Mouse (Mus musculus): ENCODE data around the gene Gm9376.

The Gm9376 gene

GRCm38 (mm10) chr14:118266660-118267059 is at the start of gene Gm9376:
Gm9376 (plus strand) TSS chr14:118266960.
- no peak for DNase-seq (ENCODE audit: low spot score)

DNA sequence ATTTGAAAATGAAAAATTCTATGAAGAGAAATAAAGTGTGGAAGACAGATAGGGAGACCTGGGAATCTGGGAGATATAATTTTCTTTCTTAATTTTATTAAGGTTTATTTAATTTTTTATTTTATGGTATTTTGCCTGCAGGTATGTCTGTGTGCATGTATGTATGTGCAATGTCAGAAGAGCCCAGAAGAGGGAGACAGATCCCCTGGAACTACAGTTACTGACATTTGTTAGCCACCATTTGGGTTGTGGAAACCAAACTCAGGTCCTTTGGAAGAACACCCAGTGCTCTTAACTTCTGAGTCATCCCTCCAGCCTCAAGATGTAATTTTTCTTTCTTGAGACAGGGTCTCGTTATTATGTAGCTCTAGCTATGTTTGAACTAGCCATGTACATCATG is 45.9 kb upstream of the Gm9376 start:
- DNase-seq (ENCODE audit: low spot score), result no peak

- DNase-seq (ENCODE audit: low spot score), result no peak
Measured at GRCm38 (mm10) chr14:118225061-118225743, 41.6 kb upstream of the Gm9376 start.

DNA sequence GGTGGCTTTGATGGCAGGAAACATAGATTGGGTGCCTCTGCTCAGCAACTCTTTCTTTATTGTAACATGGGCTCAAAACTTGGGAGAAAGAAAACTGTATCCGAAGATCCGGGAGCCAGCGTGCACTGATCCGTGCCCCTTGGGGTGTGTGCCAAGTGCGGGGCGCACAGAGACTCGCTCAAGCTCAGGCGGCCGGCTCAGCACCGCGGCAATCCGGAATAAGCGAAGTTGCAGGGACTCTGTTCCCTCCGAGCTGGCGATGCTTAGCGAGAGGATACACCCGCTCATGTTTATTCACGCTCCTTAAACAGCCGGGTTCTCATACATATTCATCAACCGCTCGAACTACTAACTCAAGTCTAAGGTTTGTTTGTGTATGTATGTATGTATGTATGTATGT is 40.8 kb upstream of the Gm9376 start:
- DNase-seq (ENCODE audit: low spot score), result no peak

DNA sequence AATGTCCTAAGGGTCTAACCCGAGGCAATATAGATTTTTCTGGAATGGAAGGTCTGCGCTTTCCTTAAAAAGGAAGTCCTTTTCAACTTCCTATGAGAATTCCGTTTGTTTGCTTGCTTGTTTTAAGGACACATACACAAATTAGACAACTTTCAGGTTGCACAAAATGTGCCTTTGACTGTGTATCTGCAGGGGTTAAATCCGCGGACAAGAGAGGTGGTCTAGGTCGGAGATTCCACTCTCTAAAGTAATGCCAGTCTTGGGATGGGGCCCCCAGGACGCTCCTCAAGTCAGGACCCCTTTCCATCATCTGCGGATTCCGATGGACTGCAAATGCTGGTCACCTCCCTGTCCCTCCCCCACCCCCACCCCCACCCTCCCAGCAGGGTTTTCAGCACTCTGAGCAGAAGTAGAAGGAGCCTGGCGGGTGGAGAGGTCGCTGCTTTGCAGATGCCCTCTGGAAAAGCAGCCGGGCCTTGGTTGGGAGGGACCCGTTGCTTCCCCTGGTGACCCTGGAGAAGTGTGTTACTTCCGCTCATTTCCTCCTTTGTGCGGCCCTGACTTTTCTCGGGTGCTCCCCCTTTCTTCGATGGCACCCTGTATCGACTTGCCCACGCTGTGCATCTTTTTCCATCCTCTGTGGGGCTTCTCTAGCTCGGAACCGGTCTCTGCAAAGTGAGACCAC is 40.1 kb upstream of the Gm9376 start:
- DNase-seq (ENCODE audit: low spot score), result no peak

GRCm38 (mm10) chr14:118232381-118232970 is 34.3 kb upstream of the Gm9376 start:
- DNase-seq (ENCODE audit: low spot score), result no peak

DNA sequence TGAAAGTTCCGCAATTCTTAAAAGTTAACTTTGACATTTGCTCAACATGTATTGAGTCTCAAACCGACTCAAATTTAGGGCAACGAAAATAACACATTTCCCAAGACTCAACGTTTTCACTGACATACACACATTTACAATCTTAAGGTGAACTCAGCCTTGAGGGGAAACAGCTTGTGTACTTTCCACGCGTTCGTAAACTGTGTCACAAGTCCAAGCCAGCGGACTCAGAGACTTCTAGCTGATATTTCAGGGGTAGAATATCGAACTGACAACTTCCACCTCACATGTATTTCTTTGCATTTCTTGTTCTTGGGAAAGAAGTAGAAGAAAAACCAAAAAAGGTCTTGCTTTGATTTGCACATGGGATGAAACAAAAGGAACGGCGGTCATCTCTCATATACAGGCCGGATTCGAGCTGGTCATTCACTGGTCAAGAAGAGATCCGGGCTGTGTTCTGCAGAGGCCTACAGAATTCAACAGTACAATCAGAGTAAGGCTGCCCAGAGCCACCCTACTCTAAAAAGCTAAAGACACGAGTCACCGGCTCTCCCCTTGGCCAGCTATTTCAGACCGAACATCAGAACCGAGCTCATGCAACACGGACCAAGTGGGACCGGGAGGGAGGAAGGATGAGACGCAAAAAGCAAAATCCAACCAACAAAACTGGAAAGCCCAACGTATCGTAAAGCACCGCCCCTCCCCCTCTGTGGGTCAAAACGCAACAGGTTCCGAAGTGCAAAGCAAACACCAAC is 32.8 kb upstream of the Gm9376 start:
- DNase-seq (ENCODE audit: low spot score), result no peak

- DNase-seq (ENCODE audit: low spot score), result no peak
Measured at GRCm38 (mm10) chr14:118234541-118235210, 32.1 kb upstream of the Gm9376 start.

DNA sequence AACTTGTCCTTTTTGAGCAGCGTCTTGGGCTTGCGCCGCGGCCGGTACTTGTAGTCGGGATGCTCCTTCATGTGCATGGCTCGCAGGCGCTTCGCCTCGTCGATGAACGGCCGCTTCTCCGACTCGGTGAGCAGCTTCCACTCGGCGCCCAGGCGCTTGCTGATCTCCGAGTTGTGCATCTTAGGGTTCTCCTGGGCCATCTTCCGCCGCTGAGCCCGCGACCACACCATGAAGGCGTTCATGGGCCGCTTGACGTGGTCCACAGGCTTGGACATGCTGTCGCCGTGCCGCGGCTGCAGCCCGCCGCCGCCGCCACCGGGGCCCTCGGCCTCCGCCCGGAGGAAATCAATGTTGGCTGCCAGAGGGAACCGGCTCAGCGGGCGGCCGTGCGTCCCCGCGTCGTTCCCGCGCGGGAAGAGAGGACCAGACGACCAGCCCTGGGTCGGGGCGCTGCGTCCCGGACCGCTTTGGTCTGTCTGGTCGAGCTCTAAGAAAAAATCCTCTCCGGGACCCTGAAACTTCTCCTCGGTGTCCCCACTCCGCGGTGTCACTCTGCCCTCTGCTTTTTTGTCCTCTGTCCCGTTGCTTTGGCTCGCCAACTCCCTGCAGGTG is 31.3 kb upstream of the Gm9376 start:
- no peak for DNase-seq (ENCODE audit: low spot score)

- DNase-seq (ENCODE audit: low spot score), result no peak
Measured at GRCm38 (mm10) chr14:118235973-118236885, 30.5 kb upstream of the Gm9376 start.

GRCm38 (mm10) chr14:118236886-118237289 is 29.9 kb upstream of the Gm9376 start, which contains the start of gene Sox21:
Sox21 (minus strand) TSS chr14:118237030.
- DNase-seq (ENCODE audit: low spot score), result no peak

DNA sequence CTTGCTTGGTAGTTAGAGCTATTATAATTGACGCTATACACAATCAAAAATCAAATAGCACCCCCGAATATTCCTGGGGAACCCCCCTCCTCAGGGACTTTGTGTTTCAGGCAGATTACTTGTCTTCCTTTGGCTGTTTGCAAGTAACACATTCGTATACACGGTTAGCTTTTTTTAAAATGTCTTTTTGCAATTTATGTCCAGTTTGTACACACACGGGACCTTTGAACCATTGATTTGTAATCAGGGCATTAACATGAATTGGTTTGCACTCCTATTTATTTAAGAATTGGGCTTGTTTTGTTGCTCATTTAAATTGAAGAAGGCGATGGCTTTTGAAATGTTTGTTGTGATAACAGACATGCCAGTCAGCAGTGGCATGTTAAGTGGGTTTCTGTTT is 29.0 kb upstream of the Gm9376 start:
- no peak for DNase-seq (ENCODE audit: low spot score)

DNA sequence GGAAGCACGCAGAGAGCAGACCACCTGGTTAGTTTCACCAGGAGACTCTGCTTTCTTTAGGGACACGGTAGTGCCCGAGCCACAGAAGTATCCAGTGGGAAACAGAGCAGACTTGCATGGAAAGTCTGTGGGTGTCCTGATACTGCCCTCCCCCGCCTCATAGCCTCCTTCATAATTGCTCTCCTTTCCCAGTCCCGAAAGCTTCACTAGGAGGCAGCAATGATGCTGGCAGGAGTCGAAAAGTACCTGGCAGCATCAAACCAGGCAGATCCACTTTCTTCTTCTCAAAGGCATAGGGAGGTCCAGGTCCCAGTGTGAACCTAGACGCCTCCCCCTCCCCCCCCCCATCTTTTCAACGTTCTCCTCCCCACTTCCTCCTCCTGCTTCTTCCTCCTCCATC is 27.4 kb upstream of the Gm9376 start:
- no peak for DNase-seq (ENCODE audit: low spot score)

- DNase-seq (ENCODE audit: low spot score), result no peak
Measured at GRCm38 (mm10) chr14:118241416-118241815, 25.3 kb upstream of the Gm9376 start.

GRCm38 (mm10) chr14:118253381-118253780 is 13.4 kb upstream of the Gm9376 start:
- no peak for DNase-seq (ENCODE audit: low spot score)

GRCm38 (mm10) chr14:118268849-118269248 is 2.1 kb downstream of the Gm9376 start:
- DNase-seq (ENCODE audit: low spot score), result no peak

DNA sequence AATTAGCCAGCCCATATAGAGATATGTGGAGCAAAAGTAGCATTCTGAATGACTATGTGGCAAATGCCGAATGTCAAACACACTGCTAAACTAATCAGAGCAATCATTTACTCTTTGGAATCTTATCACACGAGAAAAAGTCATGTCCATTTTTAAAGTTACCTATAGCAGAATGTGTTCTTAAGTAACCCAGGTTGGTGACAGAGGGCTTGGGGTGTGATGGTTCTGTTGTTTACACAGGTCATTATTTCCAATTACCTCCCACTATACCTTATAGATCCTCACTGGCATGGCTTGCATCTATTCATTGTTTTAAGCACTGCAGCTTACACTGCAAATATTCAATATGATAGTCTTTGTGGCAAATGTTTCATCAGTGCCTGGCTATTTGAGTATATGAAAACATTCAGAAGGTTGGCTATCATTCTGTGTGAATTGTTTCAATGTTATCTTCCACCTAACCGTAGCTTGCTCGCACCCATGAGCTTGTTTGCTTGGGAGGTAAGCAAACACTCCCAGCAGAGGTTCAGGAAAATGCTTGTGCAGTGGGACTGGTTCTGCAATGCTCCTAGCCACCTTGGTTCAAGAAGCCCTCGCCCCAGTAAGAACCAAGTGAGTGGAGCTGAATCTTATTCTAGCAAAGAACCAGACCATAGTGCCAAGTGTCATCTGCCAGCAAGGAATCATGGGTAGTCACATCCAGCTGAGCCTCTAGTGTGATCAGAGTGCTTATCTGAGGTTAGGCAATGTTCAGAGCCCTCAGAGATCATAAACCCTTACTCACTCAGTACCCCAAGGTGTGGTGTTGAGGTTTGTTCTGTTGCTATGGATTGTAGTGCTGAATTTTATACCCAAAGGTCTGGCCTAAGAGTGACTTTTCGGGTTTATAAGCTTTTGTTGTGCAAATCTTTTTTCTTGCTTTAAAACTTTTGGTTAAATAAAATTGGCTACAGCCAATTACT is 6.1 kb downstream of the Gm9376 start:
- DNase-seq (ENCODE audit: low spot score), result no peak

DNA sequence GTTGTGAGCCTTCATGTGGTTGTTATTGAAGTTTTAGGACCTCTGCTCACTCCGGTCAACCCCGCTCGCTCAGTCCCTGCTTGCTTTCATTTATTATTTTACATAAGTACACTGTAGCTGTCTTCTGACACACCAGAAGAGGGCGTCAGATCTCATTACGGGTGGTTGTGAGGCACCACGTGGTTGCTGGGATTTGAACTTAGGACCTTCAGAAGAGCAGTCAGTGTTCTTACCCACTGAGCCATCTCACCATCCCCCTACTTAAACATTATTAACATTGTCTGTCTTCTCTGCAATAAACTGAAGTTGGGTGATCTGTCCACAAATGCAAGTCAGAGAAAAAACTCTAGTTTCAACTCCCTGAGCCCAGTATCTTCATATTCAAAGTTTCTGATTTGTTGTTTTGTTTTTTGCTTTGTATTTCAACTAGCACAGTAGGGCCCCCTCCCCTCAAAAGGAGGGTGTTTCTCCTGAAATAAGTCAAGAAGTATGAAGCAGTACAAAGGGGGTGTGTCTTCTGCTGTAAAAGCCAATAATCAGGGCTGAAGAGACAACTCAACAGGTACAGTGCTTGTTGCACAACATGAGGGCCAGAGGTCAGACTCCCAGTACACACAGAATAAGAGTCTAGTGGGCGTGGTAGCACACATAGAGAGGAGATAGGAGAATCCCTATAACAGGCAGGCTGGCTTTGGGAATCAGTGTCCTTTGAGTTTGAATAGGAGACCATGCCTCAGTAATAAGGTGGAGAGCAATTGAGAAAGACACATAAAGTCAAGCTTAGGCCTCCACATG is 11.1 kb downstream of the Gm9376 start:
- no peak for DNase-seq (ENCODE audit: low spot score)
